Mouse (Mus musculus) midbrain, embryonic 11.5 days (tissue): ENCODE measurements at regions not wholly inside any gene's neighbourhood (a gene's known extent, or its start where the extent isn't known, plus 50 kb on each side); places are given as distances from the start of the nearest gene placed in this dataset.

Experiments
- ATAC-seq: fragments of 200-750 bp; cut with Nextera tagmentation; 2 replicates; pipeline ENCODE4 v1.8.0; 2017; ENCODE audit warnings: moderate TSS enrichment, moderate library complexity; ENCODE audit not compliant: low FRiP score
- DNase-seq: peaks from one replicate; pipeline ENCODE4 v3.0.0; 2015; ENCODE audit warnings: low spot score; ENCODE audit errors: missing footprints
- H3K27ac ChIP-seq: fragments of 300-500 bp; sonication (generic); 2 replicates; pipeline ENCODE4 v1.5.1; 2014; ENCODE audit warnings: low read depth, low read length
- H3K27me3 ChIP-seq: fragments of 300-500 bp; sonication (generic); 2 replicates; pipeline ENCODE4 v1.6.1; 2014; ENCODE audit warnings: mild to moderate bottlenecking, low read length, moderate library complexity, mixed read lengths; ENCODE audit not compliant: control insufficient read depth, insufficient read depth
- H3K36me3 ChIP-seq: fragments of 300-500 bp; sonication (generic); 2 replicates; pipeline ENCODE4 v1.6.1; 2014; ENCODE audit warnings: mild to moderate bottlenecking, low read length, moderate library complexity, mixed read lengths; ENCODE audit not compliant: control insufficient read depth, insufficient read depth
- H3K4me1 ChIP-seq: fragments of 300-500 bp; sonication (generic); 2 replicates; pipeline ENCODE4 v1.6.1; 2014; ENCODE audit warnings: low read length; ENCODE audit not compliant: control insufficient read depth, insufficient read depth
- H3K4me2 ChIP-seq: fragments of 300-500 bp; sonication (generic); 2 replicates; pipeline ENCODE4 v1.6.1; 2014; ENCODE audit warnings: mild to moderate bottlenecking, moderate library complexity
- H3K4me3 ChIP-seq: fragments of 300-500 bp; sonication (generic); 2 replicates; pipeline ENCODE4 v1.5.1; 2014; ENCODE audit warnings: low read depth, low read length
- H3K9ac ChIP-seq: fragments of 300-500 bp; sonication (generic); 2 replicates; pipeline ENCODE4 v1.6.1; 2014; ENCODE audit warnings: low read length
- H3K9me3 ChIP-seq: fragments of 300-500 bp; sonication (generic); 2 replicates; pipeline ENCODE4 v1.6.1; 2016; ENCODE audit warnings: low read length; ENCODE audit not compliant: control insufficient read depth
- WGBS: fragments of 180-500 bp; shearing (Covaris S2); extraction: QIAGEN DNeasy Blood & Tissue Kit; methylation state at CpG from one replicate; pipeline ENCODE4 v1.1.7; 2014; 5-methylcytosine and 5-hydroxymethylcytosine counted together

DNA sequence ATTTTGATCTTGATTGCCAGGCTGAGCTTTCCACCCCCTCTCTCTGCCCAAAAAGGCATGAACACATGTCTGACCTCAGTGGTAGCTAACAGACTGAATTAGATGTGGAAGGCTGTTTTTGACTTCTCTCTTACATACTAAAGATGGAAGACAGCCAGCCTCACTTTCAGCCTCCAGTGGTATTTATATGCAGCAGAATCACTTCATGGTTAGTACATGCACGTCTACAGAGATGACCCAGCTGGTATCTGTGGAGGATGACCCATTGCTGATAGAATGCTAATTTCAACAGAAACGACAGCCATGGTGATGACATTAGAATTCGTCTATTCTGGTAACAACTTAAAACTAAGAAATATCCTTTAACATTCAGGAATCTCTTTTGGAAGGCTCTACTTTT lies 630.8 kb downstream of the Cetn3 start:
- WGBS: 87% methylated on average over 3 of the region's 3 CpGs
- H3K27me3 ChIP-seq: no peaks in the 10 kb centered on the region
- no peaks in the 10 kb centered on the region for H3K9me3 ChIP-seq
- no peak overlapping the region for H3K4me3 ChIP-seq
- H3K9ac ChIP-seq: no peak overlapping the region
- ATAC-seq: no peak
- no peak for DNase-seq
- no peak overlapping the region for H3K27ac ChIP-seq
- H3K36me3 ChIP-seq: no peaks in the 10 kb centered on the region
- H3K4me2 ChIP-seq: no peak overlapping the region
- H3K4me1 ChIP-seq: no peaks in the 10 kb centered on the region

DNA sequence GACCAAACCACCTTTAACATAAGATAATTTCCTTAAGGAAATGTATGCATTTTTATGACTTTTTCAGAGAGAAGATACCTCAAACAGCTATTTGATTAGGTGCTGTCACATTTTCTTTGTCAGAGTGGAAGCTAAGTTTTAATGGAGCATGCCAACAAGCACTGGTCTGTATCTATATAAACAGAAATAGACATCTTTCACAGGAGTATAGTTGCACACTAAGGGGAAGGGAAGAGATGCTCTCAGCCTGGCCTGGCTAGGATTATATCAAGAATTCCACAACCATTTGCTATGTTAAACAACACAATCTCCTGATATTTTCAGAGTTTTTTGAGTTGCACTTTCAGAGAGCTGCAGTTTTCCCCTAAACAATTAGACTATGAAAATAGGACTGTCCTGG lies 638.1 kb downstream of the Cetn3 start:
- no peak overlapping the region for H3K4me2 ChIP-seq
- H3K27ac ChIP-seq: no peak overlapping the region
- DNase-seq: no peak
- H3K9me3 ChIP-seq: no peaks in the 10 kb centered on the region
- H3K9ac ChIP-seq: no peak overlapping the region
- no peaks in the 10 kb centered on the region for H3K36me3 ChIP-seq
- no peak for ATAC-seq
- no peak overlapping the region for H3K4me3 ChIP-seq
- no peaks in the 10 kb centered on the region for H3K27me3 ChIP-seq
- H3K4me1 ChIP-seq: no peaks in the 10 kb centered on the region

DNA sequence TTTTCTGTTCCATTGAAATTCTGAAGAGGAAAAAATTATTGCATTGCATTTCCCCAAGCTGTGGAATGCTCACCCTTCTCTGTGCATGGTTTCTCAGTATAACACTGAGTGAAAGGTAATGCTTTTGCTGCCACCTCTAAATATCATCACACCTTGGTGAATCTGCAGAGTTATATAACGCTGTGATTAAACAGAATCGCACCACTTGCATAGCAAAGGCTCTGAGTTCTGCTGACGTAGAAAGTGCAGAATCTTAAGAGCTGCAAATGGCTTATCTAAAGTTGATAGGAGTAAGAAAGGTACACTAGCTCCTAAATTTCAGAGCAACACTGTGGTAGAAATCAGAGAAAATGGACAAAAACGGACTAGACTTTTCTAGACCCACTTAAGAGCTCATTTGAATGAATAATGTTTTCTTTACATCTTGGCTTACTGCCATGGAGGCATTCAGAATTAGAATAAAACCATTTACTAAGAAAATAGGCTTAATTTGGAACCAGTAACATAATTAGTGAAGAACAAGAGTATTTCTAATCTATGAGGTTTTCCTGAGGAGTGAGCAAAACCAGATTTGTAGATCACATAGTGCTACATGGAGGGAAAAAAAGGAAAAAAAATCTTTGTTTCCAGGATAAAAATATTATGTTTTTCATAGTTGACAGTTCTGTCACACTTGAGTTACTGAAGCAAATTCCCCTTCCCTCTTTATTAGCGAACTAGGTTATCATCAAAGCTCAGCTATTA lies 641.2 kb downstream of the Cetn3 start:
- DNase-seq: no peak
- H3K27ac ChIP-seq: no peak overlapping the region
- H3K9me3 ChIP-seq: no peaks in the 10 kb centered on the region
- no peak for ATAC-seq
- H3K4me2 ChIP-seq: no peak overlapping the region
- H3K4me3 ChIP-seq: no peak overlapping the region
- H3K36me3 ChIP-seq: no peaks in the 10 kb centered on the region
- WGBS: 88% methylated on average over 5 of the region's 5 CpGs
- no peaks in the 10 kb centered on the region for H3K4me1 ChIP-seq
- H3K9ac ChIP-seq: no peak overlapping the region
- no peaks in the 10 kb centered on the region for H3K27me3 ChIP-seq

DNA sequence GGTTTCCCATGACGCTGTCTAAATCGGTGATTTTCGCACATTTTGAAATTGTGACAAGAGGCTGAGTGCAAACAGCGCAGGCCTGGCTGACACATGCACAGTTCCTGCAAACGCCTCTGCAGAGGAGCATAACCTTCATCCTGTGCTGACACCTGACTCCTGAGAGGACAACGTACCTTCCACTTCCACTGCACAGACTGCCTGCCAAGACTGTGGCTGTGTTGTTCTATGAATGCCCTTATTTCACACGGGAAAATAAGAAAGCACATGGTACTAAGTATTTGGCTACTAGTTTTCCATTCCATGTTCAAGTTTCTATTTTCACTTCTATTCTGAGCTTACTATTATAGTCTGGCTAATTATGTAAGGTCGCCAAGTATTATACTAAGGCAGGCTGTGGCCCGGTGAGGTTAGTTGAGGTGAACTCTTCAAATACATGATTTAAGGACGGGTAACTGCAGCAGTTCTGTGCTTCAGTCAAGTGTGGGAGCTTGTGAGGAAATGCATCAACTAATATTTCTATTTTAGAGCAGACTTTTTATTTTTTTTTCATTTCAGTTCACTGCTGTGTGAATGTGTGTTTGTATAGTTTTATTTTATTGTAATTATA lies 642.0 kb downstream of the Cetn3 start:
- Histone ChIP-seq H3K4me3 (no peak overlapping the region), H3K4me2 (no peak overlapping the region), H3K27me3 (no peaks in the 10 kb centered on the region), H3K4me1 (no peaks in the 10 kb centered on the region), H3K27ac (no peak overlapping the region), H3K9ac (no peak overlapping the region), H3K9me3 (no peaks in the 10 kb centered on the region), H3K36me3 (no peaks in the 10 kb centered on the region)
- no peak for DNase-seq
- 83% methylated on average over 10 of the region's 10 CpGs for WGBS
- ATAC-seq: no peak

DNA sequence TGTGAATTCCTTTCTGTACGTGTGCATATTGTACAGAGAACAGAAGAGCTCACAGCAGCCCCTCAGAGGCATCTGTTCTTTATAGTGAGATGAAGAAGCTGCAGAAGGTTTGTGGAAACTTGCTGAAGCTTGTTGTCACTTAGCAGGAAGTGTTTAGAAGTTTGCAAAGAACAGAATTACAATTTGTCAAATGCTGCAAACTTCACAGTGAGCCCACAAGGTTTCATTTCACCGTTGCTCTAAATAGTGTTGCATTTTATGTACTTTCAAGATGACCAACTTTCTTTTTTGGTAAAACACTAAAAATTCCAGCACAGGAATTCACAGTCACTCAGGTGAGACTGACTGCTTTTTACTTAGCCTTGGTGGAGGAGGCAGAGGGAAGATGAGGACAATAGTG lies 649.5 kb downstream of the Cetn3 start:
- no peak overlapping the region for H3K4me2 ChIP-seq
- no peak for ATAC-seq
- H3K27ac ChIP-seq: no peak overlapping the region
- H3K36me3 ChIP-seq: no peaks in the 10 kb centered on the region
- no peaks in the 10 kb centered on the region for H3K4me1 ChIP-seq
- H3K27me3 ChIP-seq: no peaks in the 10 kb centered on the region
- no peak overlapping the region for H3K9ac ChIP-seq
- WGBS: 71% methylated on average over 2 of the region's 2 CpGs
- no peak overlapping the region for H3K4me3 ChIP-seq
- no peaks in the 10 kb centered on the region for H3K9me3 ChIP-seq
- no peak for DNase-seq

DNA sequence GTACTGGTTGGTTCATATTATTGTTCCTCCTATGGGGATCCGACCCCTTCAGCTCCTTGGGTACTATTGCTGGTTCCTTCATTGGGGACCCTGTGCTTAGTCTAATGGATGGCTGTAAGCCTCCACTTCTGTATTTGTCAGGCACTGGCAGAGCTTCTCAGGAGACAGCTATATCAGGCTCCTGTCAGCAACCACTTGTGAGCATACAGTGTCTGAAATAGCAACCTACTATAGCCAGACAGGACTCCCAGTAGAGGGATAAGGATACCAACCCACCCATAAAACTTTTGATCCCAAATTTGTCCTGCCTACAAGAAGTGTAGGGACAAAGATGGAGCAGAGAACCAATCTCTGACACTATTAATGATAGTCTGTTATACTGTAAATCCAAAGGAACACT lies 656.4 kb downstream of the Cetn3 start:
- DNase-seq: no peak
- Histone ChIP-seq H3K27me3 (no peaks in the 10 kb centered on the region), H3K27ac (no peak overlapping the region), H3K36me3 (no peaks in the 10 kb centered on the region), H3K4me3 (no peak overlapping the region), H3K4me1 (no peaks in the 10 kb centered on the region), H3K9ac (no peak overlapping the region), H3K9me3 (no peaks in the 10 kb centered on the region), H3K4me2 (no peak overlapping the region)
- WGBS: 84% methylated on average over 1 of the region's 1 CpGs
- ATAC-seq: no peak

DNA sequence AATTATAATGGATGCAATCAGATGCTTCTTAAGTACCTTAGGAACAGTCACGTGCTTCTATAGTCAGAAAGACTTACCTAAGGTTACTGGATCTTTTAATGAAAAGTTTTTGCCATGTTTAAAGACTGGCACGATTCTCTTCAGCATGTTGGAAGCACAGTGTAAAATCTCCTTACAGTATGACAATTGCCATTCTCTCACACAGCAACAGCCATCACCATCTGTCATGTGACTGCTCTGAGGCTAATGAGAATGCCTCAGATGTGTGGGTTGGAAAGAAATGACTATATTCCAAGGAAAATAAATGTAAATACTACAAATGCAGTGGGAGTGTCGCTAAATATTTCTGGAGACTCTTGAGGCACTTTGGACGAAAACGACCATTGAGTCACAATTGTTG lies 670.8 kb downstream of the Cetn3 start:
- H3K9me3 ChIP-seq: no peaks in the 10 kb centered on the region
- no peak for DNase-seq

DNA sequence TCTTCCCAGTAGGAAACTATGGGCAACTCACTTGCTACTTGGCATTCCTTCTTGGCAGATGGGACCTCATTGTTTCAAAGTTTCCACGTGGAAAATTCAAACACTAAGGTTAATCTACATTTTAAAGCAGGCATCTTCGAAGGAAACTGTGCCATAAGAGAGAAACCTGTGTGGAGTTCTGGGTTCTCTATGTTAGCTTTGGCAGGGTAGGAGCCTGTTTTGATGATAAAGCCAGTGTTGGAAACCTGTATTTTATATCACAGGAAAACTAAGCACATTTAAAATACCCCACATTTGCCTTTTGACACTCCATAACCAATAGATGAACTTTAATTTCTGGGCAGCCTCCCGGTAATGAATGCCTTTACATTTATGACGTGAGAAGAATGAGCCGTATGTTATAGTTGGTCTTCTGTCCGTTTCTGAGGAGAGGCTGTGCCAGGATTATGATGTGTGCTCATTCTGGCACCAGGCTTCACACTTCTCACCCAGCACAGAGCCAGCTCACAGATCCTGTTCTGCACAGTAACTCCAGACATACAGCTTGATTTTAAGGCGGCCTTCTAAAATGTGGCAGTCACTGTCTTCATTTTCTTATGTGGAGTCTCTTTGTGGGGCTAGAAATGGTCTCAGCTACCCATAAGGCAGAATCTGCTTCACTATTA lies 700.5 kb downstream of the Cetn3 start:
- DNase-seq: no peak
- no peak overlapping the region for H3K4me3 ChIP-seq
- H3K9me3 ChIP-seq: no peaks in the 10 kb centered on the region
- no peaks in the 10 kb centered on the region for H3K36me3 ChIP-seq
- no peaks in the 10 kb centered on the region for H3K27me3 ChIP-seq
- H3K4me1 ChIP-seq: no peaks in the 10 kb centered on the region
- H3K4me2 ChIP-seq: no peak overlapping the region
- no peak overlapping the region for H3K27ac ChIP-seq
- ATAC-seq: no peak
- no peak overlapping the region for H3K9ac ChIP-seq
- 82% methylated on average over 7 of the region's 7 CpGs for WGBS

More for the DNA sequence above, 670.8 kb downstream of the Cetn3 start:
- WGBS: 85% methylated on average over 5 of the region's 5 CpGs
- no peak overlapping the region for H3K4me2 ChIP-seq
- H3K9ac ChIP-seq: no peak overlapping the region
- H3K27me3 ChIP-seq: no peaks in the 10 kb centered on the region
- H3K36me3 ChIP-seq: no peaks in the 10 kb centered on the region
- no peak for ATAC-seq
- H3K27ac ChIP-seq: no peak overlapping the region
- H3K4me1 ChIP-seq: no peaks in the 10 kb centered on the region
- H3K4me3 ChIP-seq: no peak overlapping the region

DNA sequence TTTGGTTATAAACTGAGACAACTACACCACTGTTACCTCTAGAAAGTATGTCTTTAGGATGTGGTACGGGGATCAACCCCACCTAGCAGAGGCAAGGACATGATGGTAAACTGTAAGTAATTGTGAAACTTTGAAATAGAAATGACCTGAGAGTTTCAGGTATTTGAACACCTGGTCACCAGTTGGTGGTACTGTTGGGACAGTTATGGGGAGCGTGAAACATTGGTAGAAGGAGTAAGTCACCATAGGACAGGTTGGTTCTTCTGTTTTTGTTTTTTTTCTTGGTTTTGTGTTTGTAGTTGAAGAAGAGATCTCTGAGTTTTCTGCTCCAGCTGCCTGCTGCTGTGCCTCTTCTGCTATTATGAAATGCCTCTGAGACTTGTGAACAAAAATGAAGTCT lies 713.7 kb downstream of the Cetn3 start:
- Histone ChIP-seq H3K36me3 (no peaks in the 10 kb centered on the region), H3K9ac (no peak overlapping the region), H3K27me3 (no peaks in the 10 kb centered on the region), H3K4me2 (no peak overlapping the region), H3K9me3 (no peaks in the 10 kb centered on the region), H3K27ac (no peak overlapping the region), H3K4me3 (no peak overlapping the region), H3K4me1 (no peaks in the 10 kb centered on the region)
- WGBS: 89% methylated on average over 2 of the region's 2 CpGs
- no peak for DNase-seq
- ATAC-seq: no peak
